Comparison of ENCODE assay signal across 25 mouse cellular contexts in genomic region chr13:79699521-79699920, GRCm38 (mm10).
DNase-seq lines count a peak whose midpoint lies in the region; ATAC-seq and TF ChIP-seq lines count a peak whose summit lies in the region.
"Had no signal": no experiment of that assay in that cellular context is flagged by ENCODE, and none has a peak within 500 bp of the region (broad histone marks: within the 10 kb centered on the region; RNA-seq: fewer than 3 reads in every experiment).

No protein-coding gene starts in this region.

- TF ChIP-seq CTCF in forebrain, postnatal 0 days (IDR thresholded peaks at IDR 0.05; ENCODE audit: low read depth) = no peak
- TF ChIP-seq CTCF in midbrain, postnatal 0 days (IDR thresholded peaks at IDR 0.05) = no peak

- no peaks in the 10 kb centered on the region for H3K4me1 ChIP-seq in forebrain, postnatal 0 days (ENCODE audit: insufficient read depth)
- H3K4me1 ChIP-seq in forebrain, embryonic 10.5 days = peaks cover 5% of the 10 kb centered on the region
- H3K4me1 ChIP-seq in midbrain, postnatal 0 days (ENCODE audit: insufficient read depth, low read length) = no peaks in the 10 kb centered on the region
- H3K4me1 ChIP-seq in midbrain, embryonic 11.5 days (ENCODE audit: control insufficient read depth, insufficient read depth, low read length) = no peaks in the 10 kb centered on the region; the same call in 1 of the 2 replicates
- H3K4me1 ChIP-seq: embryonic facial prominence, embryonic 15.5 days; forebrain, embryonic 12.5 days; hindbrain, embryonic 13.5 days had no signal

- H3K27ac ChIP-seq in forebrain, postnatal 0 days (ENCODE audit: low read depth, low read length) = no peak overlapping the region
- no peak overlapping the region for H3K27ac ChIP-seq in forebrain, embryonic 10.5 days
- no peak overlapping the region for H3K27ac ChIP-seq in midbrain, postnatal 0 days (ENCODE audit: low read depth, low read length)
- no peak overlapping the region for H3K27ac ChIP-seq in midbrain, embryonic 11.5 days (ENCODE audit: low read depth, low read length)
- H3K27ac ChIP-seq: embryonic facial prominence, embryonic 15.5 days; forebrain, embryonic 12.5 days; gastrocnemius, adult 2 months; hindbrain, embryonic 13.5 days had no signal

- ATAC-seq in forebrain, postnatal 0 days = no peak; the same call in 1 of the 2 replicates
- ATAC-seq in midbrain, postnatal 0 days (ENCODE audit: low FRiP score) = no peak
- ATAC-seq in midbrain, embryonic 11.5 days (ENCODE audit: low FRiP score) = no peak
- ATAC-seq: hindbrain, embryonic 16.5 days; inflammation-experienced regulatory T-cells, adult 6 months; intestine, embryonic 16.5 days had no signal

- no peaks in the 10 kb centered on the region for H3K27me3 ChIP-seq in forebrain, postnatal 0 days (ENCODE audit: insufficient read depth, low read length)
- H3K27me3 ChIP-seq in forebrain, embryonic 10.5 days (ENCODE audit: poor library complexity, severe bottlenecking) = no peaks in the 10 kb centered on the region
- H3K27me3 ChIP-seq in midbrain, postnatal 0 days (ENCODE audit: insufficient read depth, low read length) = no peaks in the 10 kb centered on the region
- no peaks in the 10 kb centered on the region for H3K27me3 ChIP-seq in midbrain, embryonic 11.5 days (ENCODE audit: control insufficient read depth, insufficient read depth, low read length)
- H3K27me3 ChIP-seq: embryonic facial prominence, embryonic 15.5 days; forebrain, embryonic 12.5 days; hindbrain, embryonic 13.5 days had no signal

- H3K9me3 ChIP-seq in forebrain, postnatal 0 days (ENCODE audit: low read length) = no peaks in the 10 kb centered on the region
- H3K9me3 ChIP-seq in forebrain, embryonic 10.5 days = no peaks in the 10 kb centered on the region
- H3K9me3 ChIP-seq in midbrain, postnatal 0 days (ENCODE audit: low read length) = no peaks in the 10 kb centered on the region
- H3K9me3 ChIP-seq in midbrain, embryonic 11.5 days (ENCODE audit: control insufficient read depth, low read length) = no peaks in the 10 kb centered on the region
- H3K9me3 ChIP-seq: embryonic facial prominence, embryonic 15.5 days; forebrain, embryonic 12.5 days; hindbrain, embryonic 13.5 days had no signal

- no peak overlapping the region for H3K4me3 ChIP-seq in forebrain, postnatal 0 days (ENCODE audit: low read depth, low read length)
- H3K4me3 ChIP-seq in forebrain, embryonic 10.5 days = no peak overlapping the region
- no peak overlapping the region for H3K4me3 ChIP-seq in midbrain, postnatal 0 days (ENCODE audit: low read depth, low read length)
- H3K4me3 ChIP-seq in midbrain, embryonic 11.5 days (ENCODE audit: low read depth, low read length) = no peak overlapping the region
- H3K4me3 ChIP-seq: embryonic facial prominence, embryonic 15.5 days; forebrain, embryonic 12.5 days; gastrocnemius, adult 2 months; hindbrain, embryonic 13.5 days had no signal

- no peak overlapping the region for H3K4me2 ChIP-seq in forebrain, postnatal 0 days (ENCODE audit: low read depth)
- no peak overlapping the region for H3K4me2 ChIP-seq in midbrain, postnatal 0 days (ENCODE audit: low read depth, low read length, poor library complexity, severe bottlenecking)
- H3K4me2 ChIP-seq in midbrain, embryonic 11.5 days = no peak overlapping the region
- H3K4me2 ChIP-seq: embryonic facial prominence, embryonic 15.5 days; forebrain, embryonic 12.5 days; heart, embryonic 11.5 days; hindbrain, embryonic 13.5 days had no signal

- H3K9ac ChIP-seq in forebrain, postnatal 0 days = no peak overlapping the region
- H3K9ac ChIP-seq in midbrain, postnatal 0 days (replicated peaks; ENCODE audit: low read length, poor library complexity, severe bottlenecking) = no peak overlapping the region
- no peak overlapping the region for H3K9ac ChIP-seq in midbrain, embryonic 11.5 days (ENCODE audit: low read length)
- H3K9ac ChIP-seq: embryonic facial prominence, embryonic 15.5 days; forebrain, embryonic 12.5 days; hindbrain, embryonic 13.5 days had no signal

- DNase-seq in embryo, embryonic 11 days = peak; percentile 1
- DNase-seq in embryo, embryonic 10 days (ENCODE audit: low spot score) = no peak
- DNase-seq in forebrain, postnatal 0 days = peak; percentile 29
- DNase-seq in forebrain, embryonic 10.5 days (ENCODE audit: extremely low spot score, low spot score) = no peak
- DNase-seq in midbrain, postnatal 0 days (ENCODE audit: low spot score) = peak; percentile 21
- DNase-seq in midbrain, embryonic 11.5 days (ENCODE audit: low spot score, missing footprints) = no peak
- peak; percentile 6 for DNase-seq in forelimb bud, embryonic 11.5 days (ENCODE audit: low read depth, low spot score)
- no peak for DNase-seq in frontal cortex, postnatal 25 days (ENCODE audit: low spot score in 2 of 2)
- DNase-seq: adrenal gland, postnatal 10 days; adrenal gland, postnatal 36 days; cerebellum, adult 11-12 months; cerebellum, adult 8-10 months; cerebellum, postnatal 10 days; cerebellum, postnatal 36 days; gastrocnemius, adult 2 months; gastrocnemius, postnatal 14 days; heart, adult 11 months; kidney, adult 18-20 months had no signal

- no peaks in the 10 kb centered on the region for H3K36me3 ChIP-seq in forebrain, postnatal 0 days (ENCODE audit: insufficient read depth)
- no peaks in the 10 kb centered on the region for H3K36me3 ChIP-seq in forebrain, embryonic 10.5 days (replicated peaks)
- no peaks in the 10 kb centered on the region for H3K36me3 ChIP-seq in midbrain, postnatal 0 days (ENCODE audit: insufficient read depth, low read length)
- no peaks in the 10 kb centered on the region for H3K36me3 ChIP-seq in midbrain, embryonic 11.5 days (ENCODE audit: control insufficient read depth, insufficient read depth, low read length)
- H3K36me3 ChIP-seq: embryonic facial prominence, embryonic 15.5 days; forebrain, embryonic 12.5 days; hindbrain, embryonic 13.5 days had no signal

Comparison
In these comparisons a context has a peak if more than half of its experiments do, and no peak if none do; other contexts are left out.
1. DNase-seq: peak in embryo, embryonic 11 days (single experiment), forebrain, postnatal 0 days (single experiment), midbrain, postnatal 0 days (single experiment) and forelimb bud, embryonic 11.5 days (single experiment); none in embryo, embryonic 10 days (single experiment), forebrain, embryonic 10.5 days (single experiment), midbrain, embryonic 11.5 days (single experiment) and frontal cortex, postnatal 25 days (0 of 2).